Mouse (Mus musculus) right cerebral cortex, postnatal 25 days (tissue): ENCODE results near the gene Aldh4a1.

Experiments
- DNase-seq: peaks from one replicate; pipeline ENCODE4 v3.0.0; 2022

Gene Aldh4a1

GRCm38 (mm10) chr4:139622373-139623282 lies at the start of gene Aldh4a1:
TSS of gene Aldh4a1 (plus strand) at chr4:139622866.
- DNase-seq = peak; percentile 89

- no peak for DNase-seq
Observed at GRCm38 (mm10) chr4:139572928-139573512, 49.6 kb upstream of the Aldh4a1 start.

- peak; percentile 99 for DNase-seq
Observed at GRCm38 (mm10) chr4:139574156-139574798, 48.4 kb upstream of the Aldh4a1 start.

DNA sequence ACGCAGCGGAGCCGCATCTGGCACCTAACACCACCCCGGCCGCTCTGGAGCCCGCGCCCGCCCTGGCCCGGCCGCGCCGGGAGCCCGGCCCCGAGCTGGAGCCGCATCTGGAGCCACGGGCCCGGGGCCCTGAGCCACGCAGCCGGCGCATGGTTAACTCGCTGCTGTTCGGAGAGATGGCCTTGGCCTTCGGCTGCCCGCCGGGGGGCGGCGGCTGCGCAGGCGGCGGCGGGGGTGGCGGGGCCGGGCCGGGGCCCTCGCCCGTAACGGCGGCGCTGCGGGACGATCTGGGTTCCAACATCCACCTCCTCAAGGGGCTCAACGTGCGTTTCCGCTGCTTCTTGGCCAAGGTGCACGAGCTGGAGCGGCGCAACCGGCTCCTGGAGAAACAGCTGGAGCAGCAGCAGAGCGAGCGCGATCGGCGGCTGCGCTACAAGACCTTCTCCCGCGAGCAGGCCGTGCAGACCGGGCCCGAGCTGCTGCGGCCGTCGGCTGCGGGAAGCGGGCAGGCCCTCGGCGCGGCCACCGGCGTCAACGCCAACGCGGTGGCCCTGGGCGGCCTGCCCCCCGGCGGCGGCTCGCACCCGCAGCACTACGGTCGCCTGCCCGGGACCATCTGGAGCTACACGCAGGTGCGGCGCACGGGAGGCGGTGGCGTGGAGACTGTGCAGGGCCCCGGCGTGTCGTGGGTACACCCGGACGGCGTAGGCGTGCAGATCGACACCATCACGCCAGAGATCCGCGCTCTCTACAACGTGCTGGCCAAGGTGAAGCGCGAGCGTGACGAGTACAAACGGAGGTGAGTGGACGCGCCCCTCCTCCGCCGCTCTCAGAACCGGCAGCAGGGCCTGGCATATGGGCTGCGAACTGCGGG lies 47.6 kb upstream of the Aldh4a1 start:
- peak; percentile 67 for DNase-seq

- DNase-seq = no peak
Observed at GRCm38 (mm10) chr4:139575673-139576003, 47.0 kb upstream of the Aldh4a1 start.

- DNase-seq = no peak
Observed at GRCm38 (mm10) chr4:139576251-139576880, 46.3 kb upstream of the Aldh4a1 start.

DNA sequence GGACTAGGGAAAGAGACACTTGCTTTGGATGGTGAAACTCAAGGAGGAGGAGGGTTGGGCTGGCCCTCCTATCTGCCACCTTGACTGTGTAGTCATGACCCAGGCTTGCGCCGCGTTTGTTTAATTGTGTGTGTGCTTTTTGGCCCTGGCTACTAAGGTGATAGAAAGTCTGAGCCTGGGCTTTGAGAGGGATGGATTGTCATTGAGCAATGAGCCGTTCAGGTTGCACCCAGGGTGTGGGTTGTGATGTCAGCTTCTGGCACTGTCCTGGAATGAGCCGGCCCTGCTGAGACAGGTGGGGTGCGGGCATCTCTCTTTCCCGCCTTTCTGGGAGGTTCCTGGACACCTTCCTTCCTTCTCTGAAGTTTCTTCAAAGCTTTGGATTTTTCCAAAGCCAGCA lies 45.7 kb upstream of the Aldh4a1 start:
- DNase-seq = no peak

DNA sequence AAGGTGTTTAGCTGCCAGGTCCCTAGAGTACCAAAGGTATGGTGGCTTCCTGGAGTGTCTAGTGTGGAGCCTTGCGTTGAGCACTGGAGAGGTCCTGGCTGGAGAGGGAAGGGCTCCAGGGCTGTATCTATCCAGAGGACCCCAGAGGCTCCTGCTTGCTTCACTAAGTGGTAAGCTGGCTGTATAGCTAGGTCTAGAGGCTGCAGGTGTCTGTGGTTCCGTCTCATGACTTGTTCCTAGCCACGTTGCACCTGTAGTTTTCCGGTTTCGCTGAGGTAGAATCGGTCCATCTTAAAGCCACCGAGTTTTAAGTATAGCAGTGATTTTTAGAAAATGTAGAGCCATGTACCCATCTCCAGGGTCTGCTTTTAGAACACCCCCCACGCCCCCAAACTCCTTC lies 44.3 kb upstream of the Aldh4a1 start:
- no peak for DNase-seq

- DNase-seq = no peak
Observed at GRCm38 (mm10) chr4:139579003-139579402, 43.7 kb upstream of the Aldh4a1 start.

GRCm38 (mm10) chr4:139579466-139579865 lies 43.2 kb upstream of the Aldh4a1 start:
- no peak for DNase-seq

DNA sequence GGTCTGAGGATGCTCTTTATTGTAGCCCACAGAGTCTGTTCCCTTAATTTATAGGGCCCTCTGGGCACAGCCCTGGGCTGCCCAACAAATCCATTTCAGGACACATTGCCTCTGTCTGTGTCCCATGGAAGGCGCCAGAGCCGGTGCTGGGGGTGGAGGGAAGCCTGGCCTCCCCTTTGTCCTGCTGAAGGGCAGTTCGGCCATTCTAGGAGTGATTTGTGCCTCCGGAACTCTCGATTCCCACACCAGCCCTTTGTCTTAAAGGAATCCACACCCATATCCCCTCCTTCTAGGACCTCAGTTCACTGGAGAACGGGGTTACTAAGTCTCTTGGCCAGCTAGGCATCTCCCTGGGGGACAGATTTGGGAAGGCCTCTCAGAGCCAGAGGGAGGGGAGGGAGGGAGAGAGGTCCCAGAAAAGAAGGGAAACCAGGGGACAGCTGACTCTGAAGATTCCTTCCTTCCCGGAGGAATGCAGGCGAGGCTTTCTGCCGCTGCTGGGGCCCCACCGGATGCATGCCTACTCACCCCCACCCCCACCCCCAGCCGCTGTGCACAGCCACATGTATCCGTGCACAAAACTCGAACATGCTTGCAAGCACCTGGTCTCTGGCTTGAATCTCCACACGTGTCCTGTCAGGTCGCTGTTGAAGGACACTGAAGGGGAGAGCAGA lies 41.9 kb upstream of the Aldh4a1 start:
- DNase-seq = no peak

DNA sequence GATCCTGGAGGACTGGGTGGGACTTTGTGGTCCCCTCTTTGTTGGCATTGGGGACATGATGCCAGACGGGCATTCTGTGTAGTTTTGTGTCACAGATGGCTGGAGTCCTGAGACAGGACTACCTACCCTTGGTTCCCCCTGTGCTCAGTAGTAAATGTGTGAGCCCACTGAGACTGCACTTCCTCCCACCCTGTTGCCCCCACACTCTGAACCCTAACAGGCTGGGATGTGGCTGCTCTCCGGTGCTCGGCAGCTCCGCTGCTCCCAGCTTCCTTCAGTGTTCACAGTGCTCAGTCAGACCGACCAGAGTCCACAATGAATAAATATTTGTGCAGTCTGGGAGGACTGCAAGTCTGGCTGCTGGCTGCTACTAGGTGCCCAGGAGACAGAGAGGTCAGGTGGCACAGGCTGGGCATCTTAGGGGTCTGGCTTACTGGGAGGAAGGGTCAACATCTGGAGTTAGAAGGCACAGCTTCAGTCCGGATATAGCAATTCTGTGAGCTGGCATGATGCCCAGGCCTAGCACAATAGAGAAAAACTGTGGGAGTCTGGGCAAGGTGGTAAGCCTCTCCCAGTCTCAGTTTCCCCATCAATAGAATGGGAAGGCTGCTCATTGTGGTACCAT lies 41.1 kb upstream of the Aldh4a1 start:
- no peak for DNase-seq

DNA sequence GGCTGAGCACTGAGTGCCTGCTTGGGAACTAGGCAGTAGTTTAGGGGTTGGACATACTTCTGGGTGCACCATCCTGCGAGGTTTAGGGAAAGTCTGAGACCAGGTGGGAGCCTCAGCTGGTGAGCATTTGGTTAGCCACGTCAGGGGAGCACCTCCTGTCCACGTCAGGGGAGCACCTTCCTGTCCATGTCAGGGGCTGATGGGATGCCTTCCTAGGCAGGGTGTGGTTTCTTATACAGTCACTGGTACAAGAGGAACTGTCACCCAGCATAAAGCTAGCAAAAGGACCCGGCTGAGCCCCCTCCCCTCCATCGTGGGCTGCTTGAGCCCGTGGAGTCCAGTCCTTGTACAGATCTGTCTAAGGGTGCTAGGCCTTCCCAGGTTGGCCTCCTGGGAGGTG lies 40.3 kb upstream of the Aldh4a1 start:
- no peak for DNase-seq

- no peak for DNase-seq
Observed at GRCm38 (mm10) chr4:139582903-139583302, 39.8 kb upstream of the Aldh4a1 start.

DNA sequence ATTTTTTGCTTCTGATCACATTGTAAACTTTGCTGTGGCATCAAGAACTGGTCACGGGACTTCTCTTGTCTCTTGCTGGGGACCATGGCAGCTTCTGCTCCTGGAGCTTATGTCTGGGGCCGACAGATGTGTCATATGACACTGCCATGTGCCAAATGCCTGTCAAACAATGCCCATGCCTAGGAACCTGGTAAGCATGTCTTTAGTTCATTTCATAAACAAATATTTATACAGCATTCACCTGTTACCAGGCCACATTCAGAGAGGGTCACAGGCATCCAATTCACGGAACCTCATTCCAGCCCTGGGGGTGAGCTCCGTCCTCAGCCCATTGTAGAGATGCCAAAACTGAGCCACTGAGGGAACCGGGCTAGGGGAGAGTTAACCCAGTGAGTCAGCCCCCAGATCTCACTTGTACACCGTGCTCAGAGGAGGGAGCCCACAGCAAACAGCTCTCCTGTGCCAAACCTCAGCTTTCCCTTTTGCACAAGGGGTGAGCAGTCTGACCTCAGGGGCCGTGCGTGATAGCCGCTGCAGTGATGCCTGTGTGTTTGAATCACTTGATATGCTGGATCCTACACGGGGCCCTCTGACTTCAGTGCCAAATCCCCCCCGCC lies 38.9 kb upstream of the Aldh4a1 start:
- no peak for DNase-seq

DNA sequence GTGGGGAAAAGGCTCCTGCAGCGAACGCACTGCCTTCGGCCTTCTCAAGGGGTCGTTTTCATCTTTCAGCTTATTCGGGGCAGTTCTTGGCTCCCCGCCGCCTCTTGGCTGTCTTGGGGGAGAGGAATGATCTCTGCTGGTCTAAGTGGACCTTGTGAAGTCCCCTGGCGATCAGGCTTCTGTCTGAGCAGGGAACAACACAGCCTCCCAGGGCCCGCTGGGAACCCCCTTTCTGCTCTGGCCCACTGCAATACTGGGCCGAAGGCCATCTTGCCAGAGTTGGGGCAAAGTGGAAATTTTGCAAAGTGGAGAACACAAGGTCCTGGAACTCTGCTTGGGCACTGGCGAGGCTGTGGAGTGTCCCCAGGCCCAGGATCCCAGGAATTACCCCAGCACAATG lies 38.0 kb upstream of the Aldh4a1 start:
- no peak for DNase-seq

- no peak for DNase-seq
Observed at GRCm38 (mm10) chr4:139585713-139586112, 37.0 kb upstream of the Aldh4a1 start.

- DNase-seq = no peak
Observed at GRCm38 (mm10) chr4:139587370-139587769, 35.3 kb upstream of the Aldh4a1 start.

GRCm38 (mm10) chr4:139587773-139588172 lies 34.9 kb upstream of the Aldh4a1 start:
- DNase-seq = no peak

DNA sequence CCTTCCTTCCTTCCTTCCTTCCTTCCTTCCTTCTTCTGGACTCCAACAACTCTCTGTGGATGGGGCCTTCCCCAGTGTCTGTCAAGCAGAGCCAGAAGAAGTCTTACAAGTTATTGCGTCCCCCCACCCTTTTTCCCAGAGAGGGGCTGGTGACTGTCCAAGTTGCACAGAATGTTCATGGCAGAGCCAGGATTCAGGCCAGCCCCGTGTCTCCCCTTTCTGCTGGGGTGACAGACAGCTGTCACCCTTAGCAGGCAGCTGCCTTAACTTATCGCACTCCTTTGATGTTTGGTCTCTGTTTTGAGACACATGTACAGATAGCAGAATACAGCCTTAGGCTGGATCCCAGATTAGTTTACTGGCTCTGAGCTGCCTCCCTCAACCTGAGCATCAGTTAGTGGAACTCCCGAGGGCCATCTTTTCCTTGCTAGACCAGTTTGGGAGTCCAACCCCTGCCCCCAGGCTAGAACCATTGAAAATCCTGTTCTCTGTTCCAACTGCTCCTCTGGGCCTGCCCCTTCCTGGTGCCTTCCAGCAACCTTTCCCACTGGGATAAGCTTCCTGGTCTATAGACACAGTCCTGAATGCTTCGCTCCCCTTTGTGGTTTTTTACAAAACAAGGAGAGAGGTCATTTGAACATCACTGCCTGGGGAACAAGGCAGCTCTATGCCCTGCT lies 33.2 kb upstream of the Aldh4a1 start:
- no peak for DNase-seq
